Mouse (Mus musculus) cerebellum, postnatal 10 days (tissue): ENCODE data around the gene Rdh16f2.
"Not testable (repeated sequence)": the region's sequence is repeated elsewhere in the genome, so short reads cannot be mapped to it uniquely, and the experiment has no call there.

Experiments used
- DNase-seq, 2 experiments: peaks; one replicate each; pipeline ENCODE4 v3.0.0; 2021; ENCODE audit warnings: mixed read lengths in 2 of 2

Rdh16f2 gene

GRCm38 (mm10) chr10:127893163-127894022, 27.1 kb downstream of the Rdh16f2 start:
- not testable (repeated sequence) for DNase-seq

GRCm38 (mm10) chr10:127896705-127897104, 30.4 kb downstream of the Rdh16f2 start:
- DNase-seq: no peak

- DNase-seq: no peak
These were observed 31.2 kb downstream of the Rdh16f2 start for GRCm38 (mm10) chr10:127897506-127897905.

- no peak for DNase-seq
These were observed 31.9 kb downstream of the Rdh16f2 start, which contains the start of gene Sdr9c7 for GRCm38 (mm10) chr10:127898218-127898617. Gene Sdr9c7 (plus strand): TSS chr10:127898518.

- DNase-seq: no peak
These were observed 33.5 kb downstream of the Rdh16f2 start for GRCm38 (mm10) chr10:127899783-127900182.

GRCm38 (mm10) chr10:127901751-127902150, 35.5 kb downstream of the Rdh16f2 start:
- DNase-seq: no peak

- no peak for DNase-seq
These were observed 36.8 kb downstream of the Rdh16f2 start for GRCm38 (mm10) chr10:127903116-127903515.

- DNase-seq: peak; percentile 50 to 64
These were observed 38.6 kb downstream of the Rdh16f2 start for GRCm38 (mm10) chr10:127904718-127905446.

- DNase-seq: no peak
These were observed 39.9 kb downstream of the Rdh16f2 start for GRCm38 (mm10) chr10:127906138-127906537.

GRCm38 (mm10) chr10:127907386-127907951, 41.2 kb downstream of the Rdh16f2 start:
- DNase-seq: no peak

- DNase-seq: no peak
These were observed 49.3 kb downstream of the Rdh16f2 start for GRCm38 (mm10) chr10:127915578-127915977.

GRCm38 (mm10) chr10:127917183-127917582, 50.9 kb downstream of the Rdh16f2 start:
- DNase-seq: not testable (repeated sequence)

- DNase-seq: no peak
These were observed 51.4 kb downstream of the Rdh16f2 start for GRCm38 (mm10) chr10:127917651-127918050.

GRCm38 (mm10) chr10:127922241-127922640, 56.0 kb downstream of the Rdh16f2 start:
- no peak for DNase-seq

- no peak for DNase-seq
These were observed 56.8 kb downstream of the Rdh16f2 start for GRCm38 (mm10) chr10:127923024-127923423.

- DNase-seq: no peak
These were observed 58.5 kb downstream of the Rdh16f2 start for GRCm38 (mm10) chr10:127924597-127925378.
